Mouse (Mus musculus) cerebral cortex, adult 2 months (tissue): ENCODE data around the gene Map4k2.

Source experiments
- WGBS: fragments of 180-500 bp; shearing (Covaris S2); methylation state at CpG from one replicate; pipeline ENCODE4 v1.1.7; 2018; 5-methylcytosine and 5-hydroxymethylcytosine counted together

Map4k2 gene

DNA sequence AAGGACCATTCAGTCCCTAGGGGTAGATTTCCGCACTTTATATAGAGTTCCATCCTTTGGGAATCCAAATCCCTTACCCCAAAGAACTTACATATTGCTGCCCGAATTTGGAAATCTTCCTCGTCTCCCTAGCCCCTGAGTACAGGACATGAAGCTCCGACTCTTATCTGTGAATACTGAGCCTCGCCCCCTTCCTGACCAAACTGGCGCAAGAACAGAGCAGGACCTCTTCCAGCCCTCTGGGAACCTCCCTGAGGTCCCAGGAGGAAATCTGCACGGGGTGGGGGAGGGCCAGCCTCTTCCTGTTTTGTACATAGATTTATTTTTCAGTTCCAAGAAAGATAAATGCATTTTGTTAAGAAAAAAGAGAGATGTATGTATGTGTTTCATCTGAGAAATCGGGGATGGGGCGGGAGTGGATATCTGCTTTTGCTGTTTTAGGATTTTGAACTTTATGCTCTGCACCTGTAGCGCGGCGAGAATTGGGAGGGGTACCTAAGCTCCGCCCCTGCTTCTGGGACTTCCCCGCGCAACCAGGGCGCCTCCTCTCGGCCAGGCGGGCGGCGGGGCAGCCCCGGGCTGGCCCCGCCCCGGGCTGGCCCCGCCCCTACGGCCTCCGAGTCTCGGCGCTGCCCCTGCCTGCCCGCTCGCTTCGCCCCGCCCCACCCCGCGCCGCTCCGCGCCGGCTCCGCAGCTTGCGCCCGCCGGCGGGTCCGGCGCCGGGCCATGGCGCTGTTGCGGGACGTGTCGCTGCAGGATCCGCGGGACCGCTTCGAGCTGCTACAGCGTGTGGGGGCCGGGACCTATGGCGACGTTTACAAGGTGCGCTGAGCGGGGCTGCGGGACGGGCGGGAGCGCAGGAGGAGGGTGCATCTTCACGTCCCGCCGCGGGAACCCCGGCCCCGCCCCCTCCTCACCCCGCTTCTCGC, at the start of gene Map4k2:
Map4k2 (plus strand) TSS at position 612 of the 929 bp plus-strand sequence.
- WGBS: 6% methylated on average over 68 of the region's 72 CpGs

DNA sequence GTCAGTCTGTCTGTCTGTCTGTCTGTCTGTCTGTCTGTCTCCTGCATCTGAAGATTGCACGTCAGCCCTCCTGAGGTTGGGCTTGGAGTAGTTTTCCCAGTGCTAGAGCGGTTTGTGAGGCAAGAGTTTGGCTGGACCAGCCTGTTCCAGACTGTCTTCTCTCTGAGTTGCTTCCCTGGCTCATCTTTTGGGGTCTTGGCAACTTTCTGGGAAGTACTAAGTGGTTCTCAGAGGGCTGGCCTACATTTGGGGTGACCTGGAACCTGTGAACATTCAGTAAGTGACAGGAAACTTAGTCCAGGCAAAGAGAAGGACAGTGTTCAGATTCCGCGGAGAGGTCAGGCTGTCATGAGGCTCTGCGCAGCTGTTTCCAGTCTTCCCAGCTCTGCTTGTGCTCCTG, 48.7 kb upstream of the Map4k2 start:
- WGBS: 89% methylated on average over 5 of the region's 5 CpGs

GRCm38 (mm10) chr19:6294301-6294700, 46.6 kb upstream of the Map4k2 start:
- WGBS: 93% methylated on average over 17 of the region's 17 CpGs

GRCm38 (mm10) chr19:6296551-6297210, 44.3 kb upstream of the Map4k2 start:
- WGBS: 75% methylated on average over 5 of the region's 5 CpGs

- WGBS: 85% methylated on average over 9 of the region's 9 CpGs
Observed at GRCm38 (mm10) chr19:6297641-6298040, 43.3 kb upstream of the Map4k2 start.

DNA sequence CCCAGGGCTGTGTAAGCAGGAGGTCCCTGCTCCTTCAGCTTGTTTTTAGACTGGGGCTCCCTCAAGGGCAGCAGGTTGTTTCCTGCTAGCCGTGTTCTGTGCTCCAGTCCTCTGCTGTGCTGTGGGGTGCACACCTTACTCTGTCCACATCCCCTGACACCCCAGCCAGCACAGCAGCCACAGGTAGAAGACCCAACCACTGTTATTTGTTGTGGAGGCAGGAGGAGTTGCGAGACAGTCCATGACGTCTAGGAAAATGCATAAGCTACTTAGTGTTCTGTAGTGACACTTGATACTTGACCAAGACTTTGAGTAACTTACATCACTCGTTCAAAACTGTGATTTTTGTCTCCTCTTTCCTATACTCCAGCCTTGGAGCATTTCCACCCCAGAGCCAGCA, 41.9 kb upstream of the Map4k2 start:
- WGBS: 76% methylated on average over 4 of the region's 4 CpGs

DNA sequence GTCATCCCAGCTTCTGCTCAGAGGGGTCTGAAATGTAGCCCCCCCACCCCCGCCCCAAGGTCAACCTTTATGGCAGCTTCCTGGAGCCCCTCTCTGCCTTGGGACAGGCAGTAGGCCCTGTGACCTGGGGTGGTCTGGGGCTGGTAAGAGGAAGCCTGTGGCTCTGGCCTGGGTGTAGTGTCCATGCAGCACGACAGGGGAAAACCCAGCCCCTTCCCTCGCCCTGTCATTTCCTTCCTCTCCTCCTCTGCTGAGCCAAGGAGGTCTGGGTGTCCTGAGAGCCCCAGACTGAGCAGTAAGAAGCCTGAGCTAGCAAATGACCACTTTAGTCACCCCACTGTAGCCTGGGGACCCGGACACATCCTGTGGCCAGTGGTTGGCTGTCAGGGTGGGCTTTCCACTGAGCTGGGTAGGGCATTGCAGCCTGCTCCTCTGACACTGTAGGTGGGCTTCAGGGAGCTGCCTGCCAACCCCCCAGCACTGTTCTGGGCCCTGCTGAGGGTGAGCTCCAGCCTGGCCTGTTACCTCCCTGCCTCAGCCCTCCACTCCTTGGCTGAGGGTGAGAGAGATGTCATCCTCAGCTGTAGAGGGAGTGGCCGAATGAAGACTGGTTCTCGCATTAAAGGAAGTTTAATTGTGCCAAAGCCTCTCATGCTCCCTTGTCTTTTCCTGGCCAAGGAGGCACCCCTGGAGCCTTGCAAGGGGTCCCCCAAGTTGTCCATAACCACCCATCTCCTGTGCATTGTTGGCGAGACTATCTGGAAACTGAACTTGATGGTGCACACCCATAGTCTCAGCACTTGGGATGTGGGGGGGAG, 41.3 kb upstream of the Map4k2 start:
- 88% methylated on average over 7 of the region's 7 CpGs for WGBS

- WGBS: 65% methylated on average over 7 of the region's 7 CpGs
Observed at GRCm38 (mm10) chr19:6300402-6300841, 40.5 kb upstream of the Map4k2 start.

- 90% methylated on average over 5 of the region's 5 CpGs for WGBS
Observed at GRCm38 (mm10) chr19:6302114-6302513, 38.8 kb upstream of the Map4k2 start.

DNA sequence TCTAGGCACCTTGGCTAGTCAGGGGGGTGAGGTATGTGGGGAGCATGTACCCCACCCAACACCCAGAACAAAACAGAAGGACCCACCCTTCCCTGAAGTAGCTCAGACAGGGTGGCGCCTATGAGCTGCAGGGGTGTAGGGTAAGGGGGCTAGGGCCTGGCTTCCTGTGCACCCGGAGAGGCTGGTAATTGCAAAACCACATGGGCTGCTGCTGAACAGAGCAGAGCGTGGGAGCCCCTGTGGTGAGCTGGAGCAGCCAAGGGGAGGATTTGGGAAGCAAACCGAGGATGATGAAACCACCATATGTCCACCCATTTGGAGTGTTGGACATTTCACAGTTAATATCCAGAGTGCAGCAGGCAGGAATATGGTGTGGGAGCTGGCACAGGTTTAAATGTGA, 38.4 kb upstream of the Map4k2 start:
- 36% methylated on average over 4 of the region's 4 CpGs for WGBS

DNA sequence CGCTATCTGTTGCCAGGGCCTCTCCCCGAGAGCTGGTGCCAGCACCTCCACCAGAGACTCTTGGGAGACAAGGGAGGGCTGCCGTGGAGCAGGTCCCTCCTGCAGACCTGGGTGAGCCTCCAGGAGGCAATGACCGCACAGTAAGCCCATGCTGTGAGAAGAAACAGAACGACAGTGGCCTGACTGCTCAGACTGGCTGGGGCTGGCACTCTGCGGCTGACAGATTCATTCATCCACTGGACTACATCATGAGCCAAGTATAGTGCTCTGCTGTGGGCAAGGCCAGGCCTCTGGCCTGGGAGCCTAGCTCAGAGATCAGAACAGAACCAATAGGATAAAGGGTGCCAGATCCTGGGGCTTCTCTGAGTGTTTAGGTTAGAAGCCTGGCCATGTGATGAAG, 37.1 kb upstream of the Map4k2 start:
- WGBS: 74% methylated on average over 6 of the region's 6 CpGs

DNA sequence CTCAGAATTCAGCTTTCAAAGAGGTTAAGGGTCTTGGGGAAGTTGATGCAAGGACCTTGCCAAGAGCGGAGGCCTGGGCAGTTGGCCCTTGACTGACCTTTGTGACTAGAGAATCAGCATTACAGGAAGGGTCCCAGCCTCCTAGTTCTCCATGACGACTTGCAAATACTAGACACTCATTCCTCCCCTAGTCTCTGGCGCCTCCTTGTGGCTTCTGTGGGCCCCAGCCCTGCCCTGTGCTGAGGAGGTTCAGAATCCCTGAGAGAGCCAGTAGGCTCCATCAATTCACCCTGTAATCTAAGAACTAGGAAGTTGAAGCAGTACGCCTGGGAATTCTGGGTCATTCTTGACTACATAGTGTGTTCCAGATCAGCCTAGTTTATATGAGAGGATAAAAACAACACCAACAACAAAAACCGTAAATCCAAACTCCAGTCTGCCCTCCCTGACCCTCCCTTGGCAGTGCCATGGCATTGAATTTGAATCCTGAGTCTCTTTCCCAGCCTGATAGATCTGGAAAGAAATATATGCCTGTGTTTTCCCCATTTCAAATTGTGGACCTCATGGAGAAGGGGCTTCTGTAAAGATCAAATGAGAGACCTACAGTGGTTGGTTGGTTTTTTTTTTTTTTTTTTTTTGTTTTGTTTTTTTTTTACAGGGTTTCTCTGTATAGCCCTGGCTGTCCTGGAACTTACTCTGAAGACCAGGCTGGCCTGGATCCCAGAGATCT, 36.0 kb upstream of the Map4k2 start:
- WGBS: 29% methylated on average over 5 of the region's 5 CpGs

DNA sequence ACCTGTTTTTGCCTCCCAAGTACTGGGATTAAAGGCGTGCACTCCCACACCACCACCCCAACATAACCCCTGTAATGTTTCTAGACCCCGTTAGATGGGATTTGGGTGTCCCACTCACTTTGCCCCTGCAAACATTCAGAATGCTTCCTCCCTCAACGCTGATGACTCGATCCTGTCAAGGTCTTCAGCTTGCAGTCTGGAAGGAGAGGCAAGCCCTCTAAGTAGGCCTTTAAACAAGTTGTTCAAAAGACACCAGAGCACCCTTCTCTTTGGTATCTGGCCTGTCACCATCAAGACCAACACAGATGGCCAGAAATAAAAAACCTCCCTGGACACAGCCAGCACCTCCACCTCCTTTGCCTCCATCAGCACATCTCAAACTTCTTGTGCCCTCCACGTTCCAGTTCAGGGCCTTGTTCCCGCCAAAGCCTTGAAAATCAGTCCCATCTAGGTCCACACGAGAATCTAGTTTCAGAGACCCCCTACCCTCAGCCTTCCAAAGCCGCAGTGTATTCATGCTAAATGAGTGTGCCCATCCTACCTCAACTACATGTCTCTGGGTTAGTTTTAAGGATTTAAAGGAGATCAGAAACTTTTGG, 35.3 kb upstream of the Map4k2 start:
- 79% methylated on average over 8 of the region's 8 CpGs for WGBS

GRCm38 (mm10) chr19:6306137-6306551, 34.8 kb upstream of the Map4k2 start, which contains the start of gene Cdc42bpg:
Gene Cdc42bpg, plus strand, starts transcription at chr19:6306456.
- WGBS: 10% methylated on average over 37 of the region's 38 CpGs

GRCm38 (mm10) chr19:6306586-6306985, 34.3 kb upstream of the Map4k2 start:
- WGBS: 2% methylated on average over 34 of the region's 34 CpGs

DNA sequence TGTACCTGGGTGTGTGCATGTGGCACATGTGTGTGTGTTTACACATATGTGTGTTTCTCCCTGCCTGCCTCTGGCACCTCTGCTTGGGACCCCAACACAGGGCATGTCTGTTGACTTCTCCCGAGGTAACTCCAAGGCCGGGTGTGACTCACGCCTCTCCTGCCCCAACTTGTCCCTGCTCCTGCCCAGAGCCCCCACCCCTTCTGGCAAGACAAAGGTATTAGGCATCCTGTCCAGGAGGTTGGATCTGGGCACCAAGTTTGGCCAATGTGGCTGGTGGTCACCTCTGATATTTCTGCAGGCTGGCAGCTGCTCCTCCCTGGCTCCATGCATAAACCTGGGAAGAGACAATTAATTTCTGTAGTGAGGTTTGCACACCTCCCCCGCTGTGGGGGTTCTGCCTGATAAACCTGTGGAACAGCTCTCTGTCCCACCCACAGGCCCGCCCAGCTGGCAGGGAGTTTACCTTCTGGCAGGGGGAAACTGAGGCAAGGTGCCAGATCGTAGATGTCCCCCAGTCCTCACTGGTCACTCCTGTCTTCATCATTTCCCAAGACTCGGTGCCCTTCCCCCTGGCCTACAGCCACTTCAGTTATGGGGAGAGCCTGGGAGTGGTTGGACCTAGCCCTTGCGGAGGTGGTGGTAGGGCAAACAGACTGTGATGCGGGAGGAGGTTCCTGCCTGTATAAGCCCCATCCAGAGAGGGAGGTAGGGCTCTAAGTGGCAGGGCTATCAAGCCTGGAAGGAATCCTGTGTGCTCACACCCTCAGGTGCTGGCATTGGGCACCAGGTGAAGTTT, 33.0 kb upstream of the Map4k2 start:
- 93% methylated on average over 9 of the region's 9 CpGs for WGBS

DNA sequence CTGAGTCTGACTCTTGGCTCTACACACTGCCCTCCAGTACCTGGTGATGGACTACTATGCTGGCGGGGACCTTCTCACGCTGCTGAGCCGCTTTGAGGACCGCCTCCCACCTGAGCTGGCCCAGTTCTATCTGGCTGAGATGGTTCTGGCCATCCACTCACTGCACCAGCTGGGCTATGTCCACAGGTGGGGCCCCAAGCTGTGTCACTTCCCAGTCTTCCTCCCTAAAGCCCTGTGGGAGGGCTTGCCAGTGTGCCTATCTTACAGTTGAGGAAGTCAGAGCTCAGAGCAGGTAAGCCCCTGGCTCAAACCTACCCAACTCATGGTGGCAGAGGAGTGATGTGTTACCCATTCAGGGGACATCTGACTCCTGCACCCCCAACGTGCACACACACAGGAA, 30.8 kb upstream of the Map4k2 start:
- WGBS: 95% methylated on average over 5 of the region's 5 CpGs

GRCm38 (mm10) chr19:6311783-6312182, 29.2 kb upstream of the Map4k2 start:
- WGBS: 88% methylated on average over 3 of the region's 3 CpGs

DNA sequence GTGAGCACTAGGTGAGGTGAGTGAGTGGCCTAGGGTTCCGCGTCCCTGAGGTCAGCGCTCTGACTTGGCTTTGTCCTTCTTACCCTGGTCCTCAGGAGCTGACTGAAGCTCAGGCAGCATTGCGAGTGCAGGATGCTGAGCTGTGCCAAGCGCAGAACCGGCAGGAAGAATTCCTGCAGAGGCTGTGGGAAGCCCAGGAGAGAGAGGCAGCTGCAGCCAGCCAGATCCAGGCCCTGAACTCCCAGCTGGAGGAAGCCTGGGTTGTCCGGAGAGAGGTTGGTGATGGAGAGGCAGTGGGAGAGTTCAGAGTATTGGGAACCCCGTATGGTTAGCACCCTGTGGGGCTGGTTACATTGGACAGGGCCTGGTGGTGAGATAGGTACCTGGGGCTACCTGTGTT, 27.1 kb upstream of the Map4k2 start:
- WGBS: 76% methylated on average over 8 of the region's 8 CpGs

- WGBS: 77% methylated on average over 8 of the region's 8 CpGs
Observed at GRCm38 (mm10) chr19:6314513-6314912, 26.4 kb upstream of the Map4k2 start.
